Mouse (Mus musculus): Measurements from ENCODE around the gene Pawr. TPM values are rescaled to one million over a fixed set of nuclear protein-coding genes. Genes with fewer than 3 reads are reported as not detected.
A peak's percentile ranks its signal among the peaks of the same experiment; 100 is the strongest.
"Not testable (repeated sequence)": the region's sequence is repeated elsewhere in the genome, so short reads cannot be mapped to it uniquely, and the experiment has no call there.

Gene Pawr
- total RNA-seq, 2 experiments from 2014 or later: 10.7 to 13.0 TPM

DNA sequence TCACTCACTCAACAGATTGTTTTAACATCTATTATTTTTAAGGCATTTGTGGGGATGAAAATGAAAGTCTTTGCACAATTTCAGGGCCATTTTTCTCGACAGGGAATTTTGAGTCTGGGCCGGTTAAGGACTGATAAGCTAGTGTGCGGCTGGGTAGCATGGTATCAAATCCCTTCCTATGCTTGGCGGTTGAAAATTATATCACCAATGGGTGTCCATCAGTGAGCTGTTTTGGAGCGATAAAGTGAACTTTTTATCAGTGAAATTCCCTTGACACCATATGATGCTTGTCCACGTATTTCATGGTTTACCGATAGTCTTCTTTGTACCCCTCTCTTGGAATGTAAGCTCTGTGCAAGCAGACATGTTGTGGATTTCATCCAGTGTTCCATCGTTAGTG lies 17.5 kb upstream of the Pawr start:
- no peak for DNase-seq

- DNase-seq: no peak
These were observed 16.7 kb upstream of the Pawr start for GRCm38 (mm10) chr10:108315236-108315635.

GRCm38 (mm10) chr10:108328356-108328755 lies 3.6 kb upstream of the Pawr start:
- no peak for DNase-seq

GRCm38 (mm10) chr10:108328983-108329382 lies 2.9 kb upstream of the Pawr start:
- no peak for DNase-seq

GRCm38 (mm10) chr10:108329771-108330170 lies 2.1 kb upstream of the Pawr start:
- DNase-seq: no peak

DNA sequence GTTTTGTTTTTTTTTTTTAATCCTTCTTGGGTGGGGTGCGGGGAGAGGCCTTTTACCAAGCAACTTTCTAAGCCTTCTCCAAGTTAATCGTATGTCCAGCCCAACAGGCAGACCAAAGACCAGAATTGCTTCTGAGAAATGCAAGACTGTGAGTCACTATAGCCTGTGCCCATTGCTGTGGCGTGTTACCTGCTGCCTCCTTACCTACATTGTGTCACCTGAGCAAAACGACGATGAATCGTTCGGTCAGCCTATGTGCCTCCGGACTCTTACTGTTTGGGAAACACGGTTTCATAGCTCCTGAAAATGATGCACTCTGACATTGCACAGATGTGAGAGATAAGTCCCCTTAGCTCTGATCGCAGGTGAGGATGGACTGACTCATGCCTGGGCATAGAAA lies 957 bp upstream of the Pawr start:
- DNase-seq: no peak

GRCm38 (mm10) chr10:108332571-108333541 lies 935 bp downstream of the Pawr start:
- DNase-seq: peak; percentile 62 to 76

DNA sequence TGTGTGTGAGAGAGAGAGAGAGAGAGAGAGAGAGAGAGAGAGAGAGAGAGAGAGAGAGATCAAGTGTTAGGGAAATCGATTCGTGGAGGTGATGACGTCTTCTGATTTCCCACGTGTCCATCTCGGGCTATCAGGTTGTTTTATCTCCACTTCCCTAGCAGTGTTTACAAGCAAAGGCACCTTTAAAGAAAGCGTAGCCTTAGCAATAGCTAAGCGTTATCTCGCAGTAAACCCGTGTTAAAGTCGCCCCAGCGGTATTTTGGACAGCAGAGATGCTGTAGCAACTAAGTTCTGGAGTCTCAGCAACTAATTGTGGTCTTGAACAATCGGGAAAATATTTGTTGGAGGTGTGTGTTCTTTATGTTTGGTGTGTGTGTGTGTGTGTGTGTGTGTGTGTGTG lies 1.7 kb downstream of the Pawr start:
- DNase-seq: no peak

GRCm38 (mm10) chr10:108334096-108334495 lies 2.2 kb downstream of the Pawr start:
- DNase-seq: no peak

- DNase-seq: no peak
These were observed 3.9 kb downstream of the Pawr start for GRCm38 (mm10) chr10:108335736-108336292.

DNA sequence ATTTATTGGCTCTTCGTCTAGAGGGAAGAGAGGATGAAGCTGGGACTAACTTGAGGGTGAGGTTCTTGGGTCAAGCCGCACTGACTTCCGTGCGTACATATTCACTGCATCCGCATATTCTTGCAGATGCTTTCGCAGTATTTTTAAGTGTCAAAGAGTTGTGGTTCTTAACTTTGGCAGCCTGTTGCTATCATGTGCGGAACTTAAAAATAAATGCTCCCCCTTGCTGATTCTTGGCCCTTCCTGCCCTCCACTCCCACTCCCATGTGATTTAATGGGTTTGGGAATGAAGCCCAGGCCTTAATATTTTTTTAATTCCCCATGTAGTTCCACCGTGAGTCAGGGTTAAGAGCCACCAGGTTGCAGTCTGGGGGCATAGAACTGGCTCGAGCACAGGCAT lies 4.7 kb downstream of the Pawr start:
- no peak for DNase-seq

DNA sequence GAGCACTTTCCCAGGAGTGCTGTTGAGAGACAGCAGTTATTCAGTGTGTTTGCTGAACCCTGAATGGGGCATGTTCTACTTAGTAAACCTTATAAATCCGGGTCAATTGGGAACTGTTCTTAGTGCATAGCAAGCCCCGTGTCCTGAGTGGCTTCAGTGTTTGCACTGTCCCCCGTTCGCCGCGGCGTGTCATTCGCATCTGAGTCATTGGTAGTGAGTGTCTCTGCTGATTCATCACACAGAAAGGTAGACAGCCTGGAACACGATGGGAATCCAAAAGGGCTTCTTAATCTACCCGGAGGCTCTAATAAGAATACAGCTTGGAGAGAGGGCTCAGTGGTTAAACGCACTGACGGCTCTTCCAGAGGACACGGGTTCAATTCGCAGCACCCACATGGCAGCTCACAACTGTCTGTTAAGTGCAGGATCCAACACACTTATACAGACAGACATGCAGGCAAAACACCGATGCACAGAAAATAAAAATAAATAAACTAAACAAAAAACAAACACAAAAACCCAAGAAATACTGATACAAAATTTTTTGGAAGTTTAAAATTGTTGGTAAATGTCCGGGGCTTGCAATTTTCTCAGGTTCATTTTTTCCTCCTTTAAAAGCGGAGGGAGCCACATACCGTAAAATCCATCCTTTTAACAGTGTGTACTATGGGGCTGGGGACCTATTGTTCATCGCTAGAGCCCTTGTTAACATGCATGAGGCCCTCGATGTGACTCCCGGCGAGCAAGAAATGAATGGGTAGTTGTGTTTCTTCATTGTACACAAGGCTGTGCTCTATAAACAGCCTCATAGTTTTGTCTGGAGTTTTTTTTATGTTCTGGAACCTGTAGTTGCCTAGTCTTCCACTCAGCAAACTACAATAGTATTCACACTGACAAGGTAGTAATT lies 6.4 kb downstream of the Pawr start:
- DNase-seq: peak in 1 of 2 experiments; percentile 27

- DNase-seq: no peak
These were observed 7.2 kb downstream of the Pawr start for GRCm38 (mm10) chr10:108339118-108339517.

- no peak for DNase-seq
These were observed 8.0 kb downstream of the Pawr start for GRCm38 (mm10) chr10:108339872-108340271.

DNA sequence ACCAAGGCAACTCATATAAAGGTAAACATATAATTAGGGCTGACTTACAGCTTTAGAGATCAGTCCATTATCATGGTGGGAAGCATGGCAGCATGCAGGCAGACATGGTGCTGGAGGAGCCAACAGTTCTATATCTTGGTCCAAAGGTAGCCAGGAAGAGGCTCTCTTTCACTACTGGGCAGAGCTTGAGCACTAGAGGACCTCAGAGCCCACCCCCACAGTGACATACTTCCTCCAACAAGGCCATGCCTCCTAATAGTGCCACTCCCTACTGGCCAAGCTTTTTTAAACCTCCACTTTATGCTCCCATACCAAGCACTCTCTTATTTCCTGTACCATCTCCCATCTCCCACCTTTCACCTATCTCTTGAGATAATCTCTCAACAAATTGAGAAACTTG lies 11.8 kb downstream of the Pawr start:
- DNase-seq: no peak

DNA sequence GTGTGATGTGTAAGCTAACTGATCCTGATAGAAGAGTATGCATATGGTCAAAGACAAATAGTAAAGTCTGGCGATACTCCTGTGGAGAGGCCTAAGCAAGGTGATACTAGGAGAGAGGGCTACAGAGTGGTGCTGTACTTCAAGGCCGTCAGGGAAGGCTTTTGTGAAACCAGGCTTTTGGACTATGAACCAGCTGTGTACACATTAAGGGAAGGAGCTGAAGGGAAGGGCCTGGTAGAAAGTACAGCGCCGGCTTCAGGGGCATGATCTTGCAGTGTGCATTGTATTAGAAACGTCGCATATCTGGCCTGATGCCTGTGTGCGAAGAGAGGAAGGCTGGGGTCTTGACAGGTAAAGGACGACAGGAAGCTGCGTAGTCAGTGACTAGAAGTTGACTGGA lies 13.2 kb downstream of the Pawr start:
- DNase-seq: no peak

DNA sequence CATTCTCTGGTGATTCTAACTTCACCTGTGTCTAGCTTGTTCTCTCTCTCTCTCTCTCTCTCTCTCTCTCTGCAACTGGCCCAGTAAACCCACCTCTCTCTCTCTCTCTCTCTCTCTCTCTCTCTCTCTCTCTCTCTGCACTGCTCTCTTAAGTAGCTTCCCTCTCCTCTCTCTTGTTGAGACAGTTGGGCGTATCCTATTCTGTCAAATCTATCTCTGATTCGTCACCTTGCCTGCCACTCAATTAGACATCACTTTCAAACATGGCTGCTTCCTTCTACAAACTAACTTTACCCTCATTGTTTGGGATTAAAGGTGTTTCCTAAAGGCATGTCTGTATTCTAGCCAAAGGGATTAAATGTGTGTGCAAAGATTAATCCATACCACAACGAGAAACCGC lies 14.4 kb downstream of the Pawr start:
- DNase-seq: not testable (repeated sequence)

GRCm38 (mm10) chr10:108350125-108351070 lies 18.5 kb downstream of the Pawr start:
- no peak for DNase-seq

DNA sequence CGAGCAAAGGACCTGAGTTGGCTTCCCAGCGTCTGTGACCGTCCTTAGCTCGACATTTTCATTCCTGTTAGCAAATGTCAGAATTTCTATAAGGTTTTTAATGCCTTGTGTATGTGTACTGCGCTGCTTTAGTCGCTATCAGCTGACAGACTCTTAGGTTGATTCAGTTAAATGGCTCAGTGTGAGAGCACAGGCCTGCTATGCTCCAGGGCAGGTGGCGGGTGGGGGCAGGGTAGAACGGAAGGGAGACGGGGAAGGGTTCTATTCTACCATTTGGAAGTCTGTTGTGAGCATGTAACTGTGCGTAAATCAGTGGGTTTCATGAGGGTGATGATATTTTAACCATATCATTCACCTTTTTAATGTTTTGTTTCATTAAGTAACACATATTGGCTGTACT lies 21.0 kb downstream of the Pawr start:
- DNase-seq: no peak

DNA sequence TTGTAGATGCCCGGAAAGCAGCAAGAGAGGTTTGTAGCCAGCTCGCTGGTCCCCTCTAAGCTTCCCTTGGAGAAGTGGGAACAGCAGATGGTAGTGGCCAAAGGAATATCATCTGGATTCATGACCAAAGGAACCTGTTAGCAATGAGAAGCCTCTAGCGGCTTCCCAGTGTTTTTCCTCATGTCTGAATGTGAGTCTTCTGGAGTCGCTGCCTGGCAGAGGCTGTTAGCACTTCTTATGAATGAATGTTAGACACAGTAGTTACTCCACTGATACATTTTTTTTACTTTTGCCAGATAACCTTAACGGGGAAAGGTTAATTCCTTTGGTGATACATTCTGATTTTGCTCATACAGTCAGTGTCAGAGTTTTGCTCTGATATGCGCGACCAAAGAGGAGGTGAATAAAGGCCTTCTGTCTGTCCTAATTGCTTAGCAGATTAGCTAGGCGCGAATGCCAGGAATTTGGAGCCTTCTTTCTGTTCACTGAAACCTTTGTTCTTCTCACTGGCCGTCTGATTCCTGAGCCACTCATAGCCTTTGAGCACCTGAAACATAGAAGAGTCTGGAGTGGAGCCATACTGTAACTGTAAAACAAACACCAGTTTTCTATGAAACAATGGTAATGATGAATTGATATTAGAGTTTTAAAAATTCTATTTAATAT lies 22.9 kb downstream of the Pawr start:
- no peak for DNase-seq

DNA sequence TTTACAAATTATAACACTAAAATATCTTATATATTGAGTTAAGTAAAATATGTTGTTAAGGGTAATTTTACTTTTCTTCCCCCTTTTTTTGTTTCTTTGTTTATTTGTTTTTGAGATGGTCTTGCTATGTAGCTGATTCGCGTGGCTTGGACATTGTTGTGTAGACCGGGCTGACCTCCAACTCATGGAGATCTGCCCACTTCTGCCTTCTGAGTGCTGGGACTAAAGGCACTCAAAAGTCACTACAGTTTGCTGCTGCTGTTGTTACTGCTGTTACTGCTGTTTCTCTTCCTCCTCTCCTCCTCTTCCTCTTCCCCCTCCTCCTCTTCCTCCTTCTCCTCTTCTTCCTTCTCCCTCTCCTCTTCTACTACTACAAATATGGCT lies 23.5 kb downstream of the Pawr start:
- no peak for DNase-seq
